Mouse (Mus musculus) CH12.LX (cell line): ENCODE measurements at regions not wholly inside any gene's neighbourhood (a gene's known extent, or its start where the extent isn't known, plus 50 kb on each side); places are given as distances from the start of the nearest gene placed in this dataset.

Source experiments
- DNase-seq: peaks from one replicate; pipeline ENCODE4 v3.0.0-alpha.2; 2013; ENCODE audit errors: extremely low read depth
- H3K27ac ChIP-seq: 2 replicates; pipeline ENCODE4 v1.5.1; 2012; ENCODE audit warnings: low read depth, mild to moderate bottlenecking, control low read depth, moderate library complexity; ENCODE audit not compliant: insufficient read depth
- H3K27me3 ChIP-seq: replicated peaks from 2 replicates; pipeline ENCODE3; 2012; ENCODE audit warnings: inconsistent platforms
- H3K36me3 ChIP-seq, 2 experiments: replicated peaks in 1 of 2; 2 replicates each; pipeline versions ENCODE3 to v1.6.1; 2012; ENCODE audit warnings: inconsistent platforms in 1 of 2, low read length in 1 of 2, mild to moderate bottlenecking in 1 of 2, mixed read lengths in 1 of 2, moderate library complexity in 1 of 2; ENCODE audit not compliant: control insufficient read depth in 1 of 2, insufficient read depth in 1 of 2
- H3K4me1 ChIP-seq, 2 experiments: 2 replicates each; pipeline ENCODE4 v1.6.1; 2012; ENCODE audit warnings: inconsistent platforms in 1 of 2, moderate library complexity in 1 of 2; ENCODE audit not compliant: insufficient read depth in 2 of 2, control insufficient read depth in 1 of 2
- H3K4me2 ChIP-seq: 2 replicates; pipeline ENCODE4 v1.6.1; 2012; ENCODE audit warnings: low read depth, mild to moderate bottlenecking, control low read depth; ENCODE audit not compliant: poor library complexity, insufficient read depth, severe bottlenecking
- H3K4me3 ChIP-seq, 3 experiments: fragments of 150-350 bp in 1 of 3; sonication (generic) in 1 of 3; replicated peaks in 1 of 3; 2 replicates each; pipeline versions ENCODE3 to v1.5.1; 2011 to 2012; ENCODE audit warnings: low read depth in 2 of 3, low read length in 2 of 3, mild to moderate bottlenecking in 2 of 3, moderate library complexity in 2 of 3, control low read depth in 1 of 3, improper control_type of control experiment in 1 of 3, inconsistent platforms in 1 of 3, mixed read lengths in 1 of 3; ENCODE audit not compliant: poor library complexity in 1 of 3
- H3K79me2 ChIP-seq: replicated peaks from 2 replicates; pipeline ENCODE4 v1.6.1; 2012; ENCODE audit warnings: mild to moderate bottlenecking, moderate library complexity; ENCODE audit not compliant: control insufficient read depth, poor library complexity, insufficient read depth, severe bottlenecking; ENCODE audit errors: extremely low read depth
- H3K9ac ChIP-seq: 2 replicates; pipeline ENCODE4 v1.6.1; 2012; ENCODE audit warnings: low read depth, mild to moderate bottlenecking, control low read depth, moderate library complexity; ENCODE audit not compliant: insufficient read depth
- H3K9me3 ChIP-seq: replicated peaks from 2 replicates; pipeline ENCODE3; 2012; ENCODE audit warnings: low read length, inconsistent platforms, mixed read lengths
- CHD1 ChIP-seq: IDR thresholded peaks from 2 replicates; pipeline ENCODE4 v1.6.1; 2012; ENCODE audit warnings: low read depth, low read length, improper control_type of control experiment, inconsistent platforms
- CTCF ChIP-seq, 2 experiments: IDR thresholded peaks in 1 of 2; conservative IDR thresholded peaks in 1 of 2; 2 replicates each; pipeline ENCODE4 v1.5.1; 2011 to 2012; ENCODE audit warnings: low read depth in 2 of 2, low read length in 2 of 2, improper control_type of control experiment in 1 of 2, inconsistent platforms in 1 of 2, mild to moderate bottlenecking in 1 of 2, moderate library complexity in 1 of 2
- ELF1 ChIP-seq: IDR thresholded peaks from 2 replicates; pipeline ENCODE4 v1.6.1; 2014; ENCODE audit warnings: low read depth, mild to moderate bottlenecking, inconsistent platforms, low read length, improper control_type of control experiment
- EP300 ChIP-seq: IDR thresholded peaks from 2 replicates; pipeline ENCODE4 v1.6.1; 2011; ENCODE audit warnings: low read length, improper control_type of control experiment
- ETS1 ChIP-seq: conservative IDR thresholded peaks from 2 replicates; pipeline ENCODE4 v1.6.1; 2012; ENCODE audit warnings: low read depth, mild to moderate bottlenecking, inconsistent platforms, low read length, improper control_type of control experiment, moderate library complexity
- GABPA ChIP-seq: IDR thresholded peaks from 2 replicates; pipeline ENCODE4 v1.6.1; 2012; ENCODE audit warnings: low read depth, low read length, improper control_type of control experiment, inconsistent platforms; ENCODE audit not compliant: insufficient replicate concordance
- JUN ChIP-seq: IDR thresholded peaks from 2 replicates; pipeline ENCODE4 v1.6.1; 2011; ENCODE audit warnings: low read depth, mild to moderate bottlenecking, low read length, improper control_type of control experiment, moderate library complexity; ENCODE audit not compliant: insufficient read depth
- KAT2A ChIP-seq: IDR thresholded peaks from 2 replicates; pipeline ENCODE4 v1.6.1; 2012; ENCODE audit warnings: low read length, improper control_type of control experiment, inconsistent platforms; ENCODE audit not compliant: insufficient replicate concordance
- MAFK ChIP-seq: IDR thresholded peaks from 2 replicates; pipeline ENCODE4 v1.6.1; 2011; ENCODE audit warnings: low read length, improper control_type of control experiment; ENCODE audit not compliant: insufficient replicate concordance
- MAX ChIP-seq: IDR thresholded peaks from 2 replicates; pipeline ENCODE4 v1.6.1; 2011; ENCODE audit warnings: low read length, improper control_type of control experiment
- MXI1 ChIP-seq: IDR thresholded peaks from 2 replicates; pipeline ENCODE4 v1.6.1; 2011; ENCODE audit warnings: mild to moderate bottlenecking, low read depth, low read length, improper control_type of control experiment
- NELFE ChIP-seq: IDR thresholded peaks from 2 replicates; pipeline ENCODE4 v1.6.1; 2011; ENCODE audit warnings: low read depth, low read length, improper control_type of control experiment
- PAX5 ChIP-seq: IDR thresholded peaks from 2 replicates; pipeline ENCODE4 v1.6.1; 2012; ENCODE audit warnings: low read length, inconsistent platforms, mixed read lengths
- POLR2A ChIP-seq: IDR thresholded peaks from 2 replicates; pipeline ENCODE4 v1.6.1; 2011; ENCODE audit warnings: low read depth, mild to moderate bottlenecking, improper control_type of control experiment, low read length
- POLR2AphosphoS2 ChIP-seq: IDR thresholded peaks from 2 replicates; pipeline ENCODE4 v1.6.1; 2011; ENCODE audit warnings: low read depth, low read length, improper control_type of control experiment
- TBP ChIP-seq: conservative IDR thresholded peaks from 2 replicates; pipeline ENCODE4 v1.6.1; 2011; ENCODE audit warnings: low read depth, low read length, improper control_type of control experiment
- UBTF ChIP-seq: IDR thresholded peaks from 2 replicates; pipeline ENCODE4 v1.6.1; 2012; ENCODE audit warnings: low read depth, mild to moderate bottlenecking, inconsistent platforms, low read length, improper control_type of control experiment, moderate library complexity
- USF1 ChIP-seq: IDR thresholded peaks from 2 replicates; pipeline ENCODE4 v1.6.1; 2014; ENCODE audit warnings: low read depth, mild to moderate bottlenecking, inconsistent platforms, low read length, improper control_type of control experiment
- ZC3H11A ChIP-seq: IDR thresholded peaks from 2 replicates; pipeline ENCODE4 v1.6.1; 2012; ENCODE audit warnings: low read depth, mild to moderate bottlenecking, inconsistent platforms, low read length, improper control_type of control experiment
- ZMIZ1 ChIP-seq: IDR thresholded peaks from 2 replicates; pipeline ENCODE4 v1.6.1; 2012; ENCODE audit warnings: low read depth, mild to moderate bottlenecking, inconsistent platforms, low read length, improper control_type of control experiment
- dilution Hi-C: fragments of 300-500 bp; cut with MboI; formaldehyde crosslinking; loops from 2 replicates; pipeline ENCODE4 v1.14.3; 2020; ENCODE audit warnings: low sequenced_read_pairs; ENCODE audit not compliant: extremely low pct_unique_long_range_greater_than_20kb, extremely low pct_ligation_motif_present
- in situ Hi-C: fragments of 300-500 bp; cut with MboI; formaldehyde crosslinking; loops from 3 replicates; pipeline ENCODE4 v1.14.3; 2019; ENCODE audit warnings: low sequenced_read_pairs, low pct_ligation_motif_present, low pct_unique_long_range_greater_than_20kb, mixed read lengths

DNA sequence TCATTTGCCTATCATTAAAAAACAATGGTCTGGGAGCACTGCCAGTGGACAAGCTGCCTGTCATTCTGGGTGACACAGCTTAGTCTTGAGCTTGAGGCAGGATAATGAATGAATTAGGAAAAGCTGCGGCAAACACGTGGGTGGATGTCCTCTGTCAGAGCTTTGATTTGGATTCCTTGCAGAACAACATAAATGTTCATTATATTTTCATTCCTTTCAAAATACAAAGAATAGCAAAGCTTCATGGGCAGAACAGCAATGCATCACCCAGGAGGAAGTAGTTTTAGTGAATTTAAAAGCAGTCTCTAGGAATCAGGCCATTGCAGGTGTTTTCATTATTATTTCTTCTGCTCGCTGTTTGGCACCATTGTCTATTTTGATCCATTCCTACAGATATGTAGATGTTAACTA is 324.3 kb upstream of the Lrrc7 start:
- H3K36me3 ChIP-seq = no peaks in the 10 kb centered on the region
- H3K27ac ChIP-seq = no peak overlapping the region
- no peaks in the 10 kb centered on the region for H3K27me3 ChIP-seq
- no peak for DNase-seq
- no peak overlapping the region for H3K9ac ChIP-seq
- in situ Hi-C loops (no loop called here), dilution Hi-C loops (no loop called here)
- no peaks in the 10 kb centered on the region for H3K9me3 ChIP-seq
- TF ChIP-seq POLR2A (no peak), PAX5 (no peak), KAT2A (no peak), CHD1 (no peak), MXI1 (no peak), UBTF (no peak), JUN (no peak), USF1 (no peak), MAX (no peak), EP300 (no peak), GABPA (no peak), TBP (no peak), MAFK (no peak), POLR2AphosphoS2 (no peak), ZMIZ1 (no peak), ZC3H11A (no peak), ETS1 (no peak), CTCF (conservative IDR thresholded peaks at IDR 0.05 in 1 of 2, IDR thresholded peaks at IDR 0.05 in 1 of 2; ENCODE audit: low read depth in 2 of 2, low read length in 2 of 2) (no peak), NELFE (no peak), ELF1 (no peak)
- no peaks in the 10 kb centered on the region for H3K79me2 ChIP-seq
- H3K4me1 ChIP-seq = no peaks in the 10 kb centered on the region
- H3K4me2 ChIP-seq = no peak overlapping the region
- no peak overlapping the region for H3K4me3 ChIP-seq
